Mouse (Mus musculus) large intestine, adult 2 months (tissue): ENCODE measurements at regions not wholly inside any gene's neighbourhood (a gene's known extent, or its start where the extent isn't known, plus 50 kb on each side); places are given as distances from the start of the nearest gene placed in this dataset.

Experiments
- DNase-seq: peaks from one replicate; pipeline ENCODE4 v3.0.0-alpha.2; 2012; ENCODE audit warnings: low read depth, low spot score
- WGBS: fragments of 180-500 bp; shearing (Covaris S2); methylation state at CpG from one replicate; pipeline ENCODE4 v1.1.7; 2018; 5-methylcytosine and 5-hydroxymethylcytosine counted together

DNA sequence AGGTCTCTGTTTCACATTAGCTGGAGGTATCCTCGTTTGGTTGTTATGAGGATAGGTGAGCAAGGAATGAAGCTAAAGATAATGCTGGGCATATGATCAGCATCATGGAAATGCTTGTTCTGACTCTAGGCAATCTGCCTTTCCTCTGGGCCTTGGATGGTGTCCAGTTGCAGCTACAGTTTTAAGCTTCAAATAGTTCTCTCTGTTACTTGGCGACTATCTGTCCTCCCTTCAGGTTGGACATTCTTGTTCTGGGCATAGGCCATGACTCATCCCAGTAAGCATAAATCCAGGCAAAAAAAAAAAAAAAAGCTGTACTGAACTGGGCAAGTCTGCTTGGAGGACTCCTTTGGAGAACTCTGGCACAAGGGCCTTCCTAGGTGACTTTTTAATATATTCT lies 776.9 kb downstream of the Kcnma1 start:
- no peak for DNase-seq
- 59% methylated on average over 2 of the region's 2 CpGs for WGBS

DNA sequence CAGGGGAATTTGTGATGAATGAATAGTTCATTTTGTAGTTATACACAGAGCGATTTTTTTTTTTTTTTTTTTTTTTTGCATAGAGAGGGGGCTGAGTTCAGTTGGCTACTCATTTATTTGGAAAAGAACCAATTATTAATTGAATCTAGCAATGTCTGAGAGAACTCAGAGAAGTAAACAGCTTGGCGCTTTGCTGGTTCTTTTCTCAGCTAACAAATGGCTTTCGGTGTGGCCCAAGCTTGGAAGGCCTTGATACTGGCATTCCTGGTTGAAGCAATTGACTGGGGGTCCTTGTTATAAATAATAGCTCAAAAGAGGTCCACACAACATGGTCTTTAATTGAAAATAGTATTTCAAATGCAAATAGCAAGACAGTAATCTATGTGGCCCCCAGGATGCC lies 815.6 kb downstream of the Kcnma1 start:
- DNase-seq: no peak
- WGBS: 77% methylated on average over 3 of the region's 3 CpGs

DNA sequence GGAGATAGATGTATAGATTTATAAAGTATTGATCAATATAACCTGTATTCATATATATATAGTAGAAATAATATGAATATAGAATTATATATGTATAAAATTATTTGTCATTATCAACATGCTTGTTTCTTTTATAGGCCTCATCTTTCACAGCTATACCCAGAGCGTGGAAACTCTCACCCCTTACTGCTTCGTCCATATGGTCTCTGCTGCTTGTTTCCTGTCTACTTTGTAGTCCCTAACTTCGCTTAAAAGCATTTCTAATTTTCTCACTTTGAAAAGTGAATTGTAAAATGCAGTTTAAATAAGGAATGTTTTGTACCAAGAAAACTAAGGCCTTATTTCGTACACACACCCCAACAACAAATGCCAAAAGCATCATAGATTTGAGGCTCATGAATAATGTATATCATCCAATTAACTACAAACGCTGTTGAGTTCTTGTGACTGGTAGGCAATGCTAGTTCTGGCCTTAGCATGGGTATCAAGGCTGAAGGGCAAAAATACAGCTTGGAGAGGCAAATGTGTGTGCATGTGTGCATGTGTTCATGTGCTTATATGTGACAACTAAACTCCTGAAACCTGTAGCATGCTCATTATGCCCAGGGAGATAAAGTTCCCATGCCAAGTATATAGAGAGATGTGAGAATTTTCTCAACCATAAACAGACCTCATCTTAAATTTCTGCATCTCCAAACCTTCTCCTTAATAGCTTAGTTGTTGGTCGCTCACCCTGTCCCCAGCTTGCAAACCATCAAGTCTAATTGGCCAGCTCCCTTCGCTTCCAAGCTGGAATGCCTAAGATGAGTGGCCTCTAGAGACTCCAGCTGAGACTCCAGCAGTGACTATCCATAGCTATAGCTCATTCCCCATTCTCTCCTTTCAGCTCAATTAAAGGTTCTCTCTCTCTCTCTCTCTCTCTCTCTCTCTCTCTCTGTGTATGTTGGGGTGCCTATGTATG lies 819.4 kb downstream of the Kcnma1 start:
- no peak for DNase-seq
- 90% methylated on average over 7 of the region's 7 CpGs for WGBS

DNA sequence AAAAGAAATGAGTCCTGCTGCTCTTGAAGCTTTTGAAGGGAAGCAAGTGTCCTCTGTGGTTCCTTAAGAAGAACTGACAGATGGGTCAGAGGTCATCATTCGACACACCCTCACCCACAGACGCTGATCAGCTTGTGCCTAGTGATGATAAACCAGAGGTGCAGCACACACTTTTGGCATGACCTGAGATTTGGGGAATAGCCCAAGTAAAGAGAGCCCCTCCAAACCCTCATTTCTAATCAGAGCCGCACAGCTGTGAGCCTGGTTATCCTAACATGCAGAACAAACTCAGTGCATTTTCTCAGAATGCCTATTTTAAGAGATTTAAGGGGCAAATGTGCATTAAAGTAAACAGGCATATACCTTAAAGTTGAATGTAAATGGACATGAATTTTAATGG lies 821.7 kb downstream of the Kcnma1 start:
- DNase-seq: no peak
- WGBS: 59% methylated on average over 3 of the region's 3 CpGs

DNA sequence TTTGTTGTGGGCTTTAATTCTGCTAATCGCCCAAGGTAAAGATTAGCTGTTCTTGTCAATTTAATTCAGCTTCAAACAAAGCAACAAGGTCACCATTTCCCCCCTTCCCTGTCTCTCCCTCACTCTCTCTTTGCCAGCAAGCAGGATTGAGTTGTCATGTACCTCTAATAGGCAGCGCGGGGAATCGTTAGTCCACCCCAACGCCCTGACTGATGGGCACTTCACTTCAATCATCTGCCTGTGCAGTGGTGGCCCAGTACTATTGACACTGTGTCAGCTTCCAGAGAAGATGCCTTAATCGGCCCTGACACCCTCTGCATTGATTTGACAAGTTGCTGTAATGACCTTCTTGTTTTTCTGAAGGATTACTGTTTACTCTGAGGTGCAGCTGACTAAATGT lies 828.9 kb downstream of the Kcnma1 start:
- no peak for DNase-seq
- WGBS: 69% methylated on average over 6 of the region's 6 CpGs

DNA sequence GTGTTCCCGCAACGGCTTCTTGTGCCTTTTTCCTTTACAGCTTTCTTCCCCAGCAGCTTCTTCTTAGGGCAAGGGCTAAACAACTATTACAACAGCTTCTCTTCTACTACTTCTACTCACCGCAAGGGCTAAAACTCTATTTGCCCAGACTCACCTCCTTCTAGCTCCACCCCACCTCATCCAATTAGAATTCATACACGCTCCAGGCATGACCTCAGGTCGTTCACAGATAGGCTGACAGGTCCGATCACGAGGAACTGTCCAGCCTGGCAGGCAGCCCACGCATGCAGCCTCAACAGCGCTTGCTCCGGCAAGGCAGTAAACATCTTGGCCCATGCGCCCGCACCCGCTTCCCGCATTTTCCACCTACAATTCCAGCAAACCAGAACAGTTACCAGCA lies 844.9 kb downstream of the Kcnma1 start:
- WGBS: 75% methylated on average over 14 of the region's 14 CpGs

DNA sequence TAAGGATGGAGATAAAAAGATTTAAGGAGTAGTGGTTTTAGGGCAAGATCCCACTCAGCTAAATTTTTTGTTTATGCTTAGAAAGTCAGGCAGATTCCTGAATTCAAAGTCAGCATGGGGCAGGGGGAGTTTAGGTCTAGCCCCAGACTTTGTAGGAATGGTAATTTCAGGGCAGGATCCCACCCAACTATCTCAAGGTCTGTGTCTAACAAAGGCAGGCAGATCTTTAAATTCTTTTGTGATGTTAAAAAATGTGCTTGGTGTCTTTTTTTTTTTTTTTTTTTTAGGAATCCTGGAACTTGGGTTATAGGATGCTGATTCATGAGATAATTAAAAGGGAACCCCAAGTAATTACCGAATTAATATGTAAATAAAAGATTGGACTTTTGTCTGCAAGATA lies 853.7 kb downstream of the Kcnma1 start:
- DNase-seq: no peak
- WGBS: 41% methylated on average over 1 of the region's 1 CpGs

More for the DNA sequence above, 844.9 kb downstream of the Kcnma1 start:
- DNase-seq: no peak

- DNase-seq: no peak
Observed at GRCm38 (mm10) chr14:23150431-23150830, 863.9 kb downstream of the Kcnma1 start.

DNA sequence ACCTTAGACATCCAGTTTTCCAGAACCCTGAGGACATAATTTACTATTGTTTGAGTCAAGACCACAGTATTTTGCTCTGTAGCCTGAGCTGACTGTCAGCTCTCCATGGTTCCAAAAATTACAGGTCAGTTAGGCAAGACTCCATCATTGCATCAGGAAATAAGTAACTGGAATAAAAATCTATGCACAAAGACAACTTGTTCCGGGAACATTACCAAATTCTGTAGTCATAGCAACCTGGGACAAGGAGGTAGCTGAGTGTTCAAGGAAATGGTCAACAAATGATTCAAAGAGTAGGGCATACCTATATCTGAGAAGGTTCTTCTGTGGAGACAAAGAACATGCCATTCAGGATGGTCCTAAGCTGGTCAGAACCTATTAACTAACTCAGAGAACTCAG lies 867.3 kb downstream of the Kcnma1 start:
- 36% methylated on average over 1 of the region's 1 CpGs for WGBS
- DNase-seq: no peak

- DNase-seq: no peak
- WGBS: 96% methylated on average over 1 of the region's 1 CpGs
Observed at GRCm38 (mm10) chr14:23140385-23140784, 873.9 kb downstream of the Kcnma1 start.

DNA sequence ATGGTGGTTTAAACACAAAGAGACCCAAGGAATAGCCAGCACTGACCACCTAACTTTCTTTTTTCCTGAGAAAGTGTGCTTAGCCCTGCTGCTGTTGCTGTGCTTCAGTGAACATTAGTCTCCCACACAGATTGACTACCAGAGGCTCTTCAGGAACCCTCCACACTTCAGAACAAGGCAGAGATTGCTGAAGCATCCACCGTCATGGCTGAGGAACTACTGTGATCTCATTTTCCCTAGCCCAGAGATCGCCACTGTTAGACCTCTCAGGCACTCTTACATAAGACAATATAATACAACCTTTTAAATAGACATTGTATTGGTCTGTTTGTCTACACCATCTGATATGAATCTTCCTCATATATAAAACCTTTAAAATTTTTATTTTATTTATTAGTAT lies 879.6 kb downstream of the Kcnma1 start:
- no peak for DNase-seq
- WGBS: 89% methylated on average over 2 of the region's 2 CpGs

DNA sequence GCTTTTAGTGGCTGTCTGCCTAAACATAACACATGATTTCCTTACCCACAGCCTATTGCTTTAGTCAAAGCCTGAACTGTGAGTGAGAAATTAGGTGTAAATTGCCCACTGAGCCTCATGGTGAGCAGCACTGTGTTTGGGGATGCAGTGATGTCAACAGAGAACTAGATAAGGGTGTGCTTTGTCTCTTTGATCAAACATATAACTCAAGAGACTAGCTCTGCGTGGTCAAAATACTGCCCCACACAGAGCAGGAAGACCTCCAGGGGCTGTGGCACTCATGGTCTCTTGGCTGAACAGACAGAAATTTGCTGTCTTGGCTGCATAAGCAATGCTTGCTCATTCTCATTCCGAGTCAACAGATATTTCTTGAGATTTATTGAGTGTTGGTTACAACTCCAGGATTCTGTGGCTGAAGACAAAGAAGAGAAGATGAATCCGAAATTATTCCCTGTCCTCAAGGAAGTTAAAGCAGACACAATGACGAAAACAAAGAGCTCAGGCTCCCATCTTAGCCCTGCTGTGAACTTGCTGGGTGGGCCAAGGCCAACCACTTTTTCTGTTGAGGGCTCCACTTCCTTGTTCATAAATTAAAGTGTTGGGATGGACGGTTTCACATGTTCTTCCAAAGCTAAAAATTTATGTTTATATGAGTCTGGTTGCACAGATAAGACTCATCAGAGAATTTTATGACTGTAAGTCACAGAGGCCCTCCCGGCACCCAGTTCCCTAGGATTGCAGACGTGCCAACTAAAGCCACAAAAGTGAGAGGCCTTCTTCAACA lies 882.4 kb downstream of the Kcnma1 start:
- no peak for DNase-seq

GRCm38 (mm10) chr14:23115889-23116510 lies 898.3 kb downstream of the Kcnma1 start:
- WGBS: 81% methylated on average over 8 of the region's 8 CpGs

More for the DNA sequence above, 882.4 kb downstream of the Kcnma1 start:
- WGBS: 25% methylated on average over 7 of the region's 7 CpGs

GRCm38 (mm10) chr14:23114910-23115309 lies 899.4 kb downstream of the Kcnma1 start:
- DNase-seq: peak; percentile 80
- 34% methylated on average over 5 of the region's 5 CpGs for WGBS

More at GRCm38 (mm10) chr14:23115889-23116510, 898.3 kb downstream of the Kcnma1 start:
- no peak for DNase-seq

GRCm38 (mm10) chr14:23114456-23114855 lies 899.8 kb downstream of the Kcnma1 start:
- 60% methylated on average over 1 of the region's 1 CpGs for WGBS
- DNase-seq: no peak

DNA sequence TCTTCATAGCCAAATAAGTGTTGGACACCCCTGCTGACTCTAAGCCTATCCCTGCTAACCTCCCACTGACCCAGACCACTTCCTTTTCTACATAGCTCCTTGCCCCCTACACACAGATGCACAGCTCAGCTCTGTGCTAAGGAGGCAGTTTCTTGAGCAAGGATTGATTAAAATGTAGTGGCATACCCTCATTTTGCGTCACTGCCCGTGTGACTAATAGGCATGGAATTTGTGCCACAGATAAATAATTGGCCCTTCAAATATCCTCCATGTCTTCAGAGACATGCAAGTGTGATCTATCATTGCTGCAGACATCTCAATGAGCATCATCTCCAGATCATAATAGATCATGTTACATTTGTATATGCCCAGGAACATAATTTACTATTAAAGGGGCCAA lies 901.9 kb downstream of the Kcnma1 start:
- DNase-seq: no peak
- WGBS: 86% methylated on average over 2 of the region's 2 CpGs

GRCm38 (mm10) chr14:23108590-23108989 lies 905.7 kb downstream of the Kcnma1 start:
- 40% methylated on average over 7 of the region's 7 CpGs for WGBS

DNA sequence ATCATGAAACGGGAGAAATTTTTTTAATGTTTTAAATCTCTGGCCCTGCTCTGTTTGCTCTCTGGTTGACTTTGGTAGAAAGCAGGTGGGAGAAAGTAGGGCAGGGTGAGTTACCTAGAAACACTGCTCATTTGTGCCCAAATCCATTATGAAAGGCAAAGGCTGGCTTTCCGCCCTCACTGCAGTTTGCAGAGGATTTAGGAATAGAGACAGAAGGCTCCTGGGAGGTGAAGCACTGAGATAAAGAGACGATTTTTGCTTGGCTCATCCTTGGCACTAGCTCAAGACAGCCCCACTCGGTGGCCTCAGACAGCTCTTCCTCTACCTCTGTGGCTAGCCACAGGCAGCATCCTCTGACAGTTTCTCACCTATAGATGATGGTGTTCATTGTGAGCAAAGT lies 906.8 kb downstream of the Kcnma1 start:
- DNase-seq: no peak
- WGBS: 54% methylated on average over 4 of the region's 4 CpGs

More at GRCm38 (mm10) chr14:23108590-23108989, 905.7 kb downstream of the Kcnma1 start:
- DNase-seq: peak; percentile 48
